Mouse (Mus musculus): Measurements from ENCODE around the gene Gm20388.

GRCm38 (mm10) chr8:122951456-122951855 lies 3040.8 kb downstream of the Gm20388 start:
- TF ChIP-seq CTCF (IDR thresholded peaks at IDR 0.05; ENCODE audit: insufficient read depth, low read depth, low read length), result no peak
- no peak for TF ChIP-seq POLR2A (IDR thresholded peaks at IDR 0.05; ENCODE audit: insufficient read depth, low read depth, low read length)

Measured in olfactory bulb, adult 2 months (tissue).